Mouse (Mus musculus) liver, adult 2 months (tissue): Measurements from ENCODE around the gene Clmn. TPM values are rescaled to one million over a fixed set of nuclear protein-coding genes. Genes with fewer than 3 reads are reported as not detected.

ENCODE experiments used
- DNase-seq: peaks from one replicate; pipeline ENCODE4 v3.0.0-alpha.2; 2011; ENCODE audit warnings: low read depth, low spot score; ENCODE audit errors: extremely low read depth
- H3K27ac ChIP-seq: fragments of 200-500 bp; replicated peaks from 2 replicates; pipeline ENCODE4 v1.5.1; 2012; ENCODE audit warnings: low read depth, mild to moderate bottlenecking, control low read depth, inconsistent platforms, low read length; ENCODE audit not compliant: insufficient read depth
- H3K27me3 ChIP-seq: fragments of 200-500 bp; 2 replicates; pipeline ENCODE4 v1.6.1; 2012; ENCODE audit warnings: mild to moderate bottlenecking, moderate library complexity, low read length, inconsistent platforms; ENCODE audit not compliant: control insufficient read depth, insufficient read depth
- H3K36me3 ChIP-seq: fragments of 200-500 bp; 2 replicates; pipeline ENCODE4 v1.6.1; 2012; ENCODE audit warnings: low read length, inconsistent platforms; ENCODE audit not compliant: control insufficient read depth, insufficient read depth
- H3K4me1 ChIP-seq: fragments of 200-500 bp; 2 replicates; pipeline ENCODE4 v1.6.1; 2011; ENCODE audit warnings: low read length; ENCODE audit not compliant: control insufficient read depth, insufficient read depth
- H3K4me3 ChIP-seq: fragments of 200-500 bp; 2 replicates; pipeline ENCODE4 v1.5.1; 2011; ENCODE audit warnings: low read depth, mild to moderate bottlenecking, control low read depth, low read length, moderate library complexity; ENCODE audit not compliant: insufficient read depth
- H3K79me2 ChIP-seq: fragments of 200-500 bp; 2 replicates; pipeline ENCODE4 v1.6.1; 2012; ENCODE audit warnings: inconsistent platforms, mild to moderate bottlenecking, low read length, moderate library complexity; ENCODE audit not compliant: control insufficient read depth, insufficient read depth
- H3K9ac ChIP-seq: fragments of 200-500 bp; 2 replicates; pipeline ENCODE4 v1.6.1; 2012; ENCODE audit warnings: low read depth, mild to moderate bottlenecking, control low read depth, inconsistent platforms, low read length
- CTCF ChIP-seq: fragments of 200-500 bp; IDR thresholded peaks from 2 replicates; pipeline ENCODE4 v1.5.1; 2011; ENCODE audit warnings: low read depth, low read length, control low read depth
- POLR2A ChIP-seq: fragments of 200-500 bp; IDR thresholded peaks from 2 replicates; pipeline ENCODE4 v1.6.1; 2011; ENCODE audit warnings: low read length, control low read depth; ENCODE audit not compliant: insufficient read depth; ENCODE audit errors: extremely low read depth
- WGBS: fragments of 180-500 bp; shearing (Covaris S2); methylation state at CpG from one replicate; pipeline ENCODE4 v1.1.7; 2018; 5-methylcytosine and 5-hydroxymethylcytosine counted together
- polyA plus RNA-seq: library from polyadenylated mRNA; depleted of rRNA; stranded (reverse); fragments of >200 nt; gene quantifications from 2 replicates; pipeline ENCODE4 v1.2.3, GENCODE M21; 2012
- total RNA-seq: library from RNA; depleted of rRNA; stranded (reverse); fragments of >200 nt; gene quantifications from 2 replicates; pipeline ENCODE4 v1.2.3, GENCODE M21; 2014

Gene Clmn
- total and polyA plus RNA-seq, 2 experiments = 13.7 to 20.4 TPM

DNA sequence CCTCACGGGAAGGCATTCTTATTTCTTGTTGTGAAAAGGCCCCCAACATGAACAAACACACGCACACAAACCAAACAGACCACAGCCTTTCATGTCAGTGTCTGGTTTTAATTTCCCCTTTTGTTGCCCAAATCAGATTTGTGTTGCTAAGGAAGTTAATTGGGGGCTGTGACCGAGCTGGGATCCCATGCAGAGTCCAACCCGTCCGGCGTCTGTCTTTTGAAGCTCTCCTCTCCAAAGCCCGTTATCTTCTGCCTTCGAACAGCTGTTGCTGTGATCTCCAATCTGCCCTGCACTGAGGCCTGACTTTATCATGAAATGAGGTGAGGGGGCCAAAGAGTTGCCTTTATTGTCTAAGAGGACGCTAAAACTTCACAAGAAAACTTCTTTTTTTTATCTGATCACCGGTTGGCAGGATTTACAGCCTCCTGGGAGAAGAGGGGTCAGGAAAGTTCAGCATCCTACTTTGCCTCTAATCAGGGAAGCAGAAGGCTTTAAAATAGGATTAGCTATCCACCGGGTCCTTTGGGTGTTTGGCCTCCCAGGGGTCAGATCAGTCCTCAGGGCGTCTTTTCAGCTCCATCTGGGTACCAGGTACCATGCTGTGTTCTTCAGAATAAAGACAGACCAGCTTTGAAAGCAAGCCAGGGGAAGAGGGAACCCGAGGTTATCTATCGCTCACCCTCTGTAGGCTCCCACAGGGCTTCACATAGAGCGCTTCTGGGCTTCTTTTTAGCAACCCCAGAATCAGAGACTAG, 43.3 kb upstream of the Clmn start:
- WGBS = 50% methylated on average over 15 of the region's 15 CpGs
- Histone ChIP-seq H3K4me3 (no peak overlapping the region), H3K79me2 (no peaks in the 10 kb centered on the region), H3K36me3 (no peaks in the 10 kb centered on the region), H3K27me3 (no peaks in the 10 kb centered on the region), H3K4me1 (no peaks in the 10 kb centered on the region), H3K27ac (no peak overlapping the region), H3K9ac (no peak overlapping the region)
- TF ChIP-seq POLR2A = no peak
- TF ChIP-seq CTCF = no peak
- DNase-seq = no peak

DNA sequence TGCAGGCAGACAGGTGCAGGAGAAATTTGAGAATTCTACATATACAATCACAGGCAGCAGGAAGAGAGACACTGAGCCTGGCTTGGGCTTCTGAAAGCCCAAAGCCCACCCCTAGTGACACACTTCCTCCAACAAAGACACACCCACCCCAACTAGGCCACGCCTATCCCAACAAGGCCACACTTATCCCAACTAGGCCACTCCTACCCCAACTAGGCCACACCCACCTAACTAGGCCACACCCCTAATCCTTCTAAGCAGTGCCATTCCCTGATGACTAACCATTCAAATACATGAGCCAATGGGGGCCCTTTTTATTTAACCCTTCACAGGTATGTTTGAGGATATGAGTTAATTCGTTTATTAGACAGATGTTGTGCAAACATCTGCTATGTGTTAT, 42.3 kb upstream of the Clmn start:
- WGBS = 98% methylated on average over 2 of the region's 2 CpGs
- Histone ChIP-seq H3K79me2 (no peaks in the 10 kb centered on the region), H3K27ac (no peak overlapping the region), H3K27me3 (no peaks in the 10 kb centered on the region), H3K4me1 (no peaks in the 10 kb centered on the region), H3K9ac (no peak overlapping the region), H3K36me3 (no peaks in the 10 kb centered on the region), H3K4me3 (no peak overlapping the region)
- TF ChIP-seq POLR2A = no peak
- no peak for TF ChIP-seq CTCF
- DNase-seq = no peak

- DNase-seq = no peak
- Histone ChIP-seq H3K79me2 (no peaks in the 10 kb centered on the region), H3K36me3 (no peaks in the 10 kb centered on the region), H3K27me3 (no peaks in the 10 kb centered on the region), H3K27ac (no peak overlapping the region), H3K4me1 (no peaks in the 10 kb centered on the region), H3K9ac (no peak overlapping the region), H3K4me3 (no peak overlapping the region)
- no peak for TF ChIP-seq CTCF
- TF ChIP-seq POLR2A = no peak
- 37% methylated on average over 5 of the region's 5 CpGs for WGBS
Observed at GRCm38 (mm10) chr12:104904138-104904537, 39.3 kb upstream of the Clmn start.

- TF ChIP-seq POLR2A (no peak), CTCF (no peak)
- H3K36me3 ChIP-seq = no peaks in the 10 kb centered on the region
- no peaks in the 10 kb centered on the region for H3K79me2 ChIP-seq
- 84% methylated on average over 13 of the region's 13 CpGs for WGBS
- H3K4me1 ChIP-seq = no peaks in the 10 kb centered on the region
- no peak overlapping the region for H3K27ac ChIP-seq
- H3K27me3 ChIP-seq = no peaks in the 10 kb centered on the region
- no peak for DNase-seq
- H3K4me3 ChIP-seq = no peak overlapping the region
- H3K9ac ChIP-seq = no peak overlapping the region
Observed at GRCm38 (mm10) chr12:104902392-104903053, 37.6 kb upstream of the Clmn start.

- 64% methylated on average over 8 of the region's 8 CpGs for WGBS
- TF ChIP-seq CTCF (no peak), POLR2A (no peak)
Observed at GRCm38 (mm10) chr12:104901320-104901719, 36.4 kb upstream of the Clmn start.

DNA sequence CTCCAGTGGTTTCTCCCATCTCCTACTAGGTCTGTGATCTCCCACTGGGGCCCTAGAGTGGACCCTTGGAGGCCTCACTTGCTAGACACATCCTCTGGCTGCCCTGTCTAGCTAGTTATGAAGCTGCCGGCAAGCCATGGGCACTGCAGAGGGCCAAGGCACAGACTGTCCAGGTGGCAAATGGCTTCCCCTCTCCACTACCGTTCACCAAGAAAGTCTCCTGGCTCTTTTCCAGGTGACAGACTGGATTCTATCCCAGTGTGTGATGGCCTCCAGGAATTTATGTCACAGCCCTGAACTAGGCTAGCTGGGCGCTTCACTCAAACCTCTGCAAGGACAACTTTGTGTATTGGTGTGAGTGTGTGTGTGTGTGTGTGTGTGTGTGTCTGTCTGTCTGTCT, 35.0 kb upstream of the Clmn start:
- Histone ChIP-seq H3K79me2 (no peaks in the 10 kb centered on the region), H3K27ac (no peak overlapping the region), H3K9ac (no peak overlapping the region), H3K27me3 (no peaks in the 10 kb centered on the region), H3K4me1 (no peaks in the 10 kb centered on the region), H3K36me3 (no peaks in the 10 kb centered on the region), H3K4me3 (no peak overlapping the region)
- 44% methylated on average over 3 of the region's 3 CpGs for WGBS
- no peak for DNase-seq
- TF ChIP-seq CTCF = no peak
- no peak for TF ChIP-seq POLR2A

More at GRCm38 (mm10) chr12:104901320-104901719, 36.4 kb upstream of the Clmn start:
- no peak overlapping the region for H3K27ac ChIP-seq
- no peak overlapping the region for H3K9ac ChIP-seq
- no peak overlapping the region for H3K4me3 ChIP-seq
- no peak for DNase-seq
- H3K4me1 ChIP-seq = no peaks in the 10 kb centered on the region
- no peaks in the 10 kb centered on the region for H3K27me3 ChIP-seq
- H3K36me3 ChIP-seq = no peaks in the 10 kb centered on the region
- H3K79me2 ChIP-seq = no peaks in the 10 kb centered on the region
